Mouse (Mus musculus) frontal cortex, postnatal 14 days (tissue): Measurements from ENCODE around the gene Gipr.

Experiments used
- DNase-seq, 2 experiments: peaks; one replicate each; pipeline ENCODE4 v3.0.0; 2022; ENCODE audit warnings: low spot score in 2 of 2

The Gipr gene

GRCm38 (mm10) chr7:19165656-19166423 is at the start of gene Gipr:
Gene Gipr, minus strand, starts transcription at chr7:19166127.
- no peak for DNase-seq

- no peak for DNase-seq
Observed at GRCm38 (mm10) chr7:19214940-19215339, 49.0 kb upstream of the Gipr start.

DNA sequence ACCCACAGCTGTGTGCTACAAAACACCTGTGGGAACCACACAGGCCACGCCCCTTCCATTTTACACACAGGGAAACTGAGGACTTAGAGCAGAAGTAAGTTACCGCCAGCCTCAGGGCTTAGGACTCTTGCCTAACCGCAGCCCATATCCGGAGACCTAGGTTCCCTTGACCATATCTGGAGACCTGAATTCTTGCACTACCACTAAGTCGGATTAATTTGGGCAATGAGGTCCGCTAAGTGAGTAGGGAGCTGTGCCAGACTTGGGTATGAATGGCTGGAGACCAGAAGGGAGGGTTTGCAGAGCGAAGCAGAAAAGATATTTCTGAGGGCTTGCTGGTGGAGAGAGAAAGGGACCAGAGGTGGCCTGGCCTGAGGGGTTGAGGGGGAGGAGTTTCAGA is 48.4 kb upstream of the Gipr start:
- no peak for DNase-seq

GRCm38 (mm10) chr7:19213385-19213784 is 47.5 kb upstream of the Gipr start:
- no peak for DNase-seq

DNA sequence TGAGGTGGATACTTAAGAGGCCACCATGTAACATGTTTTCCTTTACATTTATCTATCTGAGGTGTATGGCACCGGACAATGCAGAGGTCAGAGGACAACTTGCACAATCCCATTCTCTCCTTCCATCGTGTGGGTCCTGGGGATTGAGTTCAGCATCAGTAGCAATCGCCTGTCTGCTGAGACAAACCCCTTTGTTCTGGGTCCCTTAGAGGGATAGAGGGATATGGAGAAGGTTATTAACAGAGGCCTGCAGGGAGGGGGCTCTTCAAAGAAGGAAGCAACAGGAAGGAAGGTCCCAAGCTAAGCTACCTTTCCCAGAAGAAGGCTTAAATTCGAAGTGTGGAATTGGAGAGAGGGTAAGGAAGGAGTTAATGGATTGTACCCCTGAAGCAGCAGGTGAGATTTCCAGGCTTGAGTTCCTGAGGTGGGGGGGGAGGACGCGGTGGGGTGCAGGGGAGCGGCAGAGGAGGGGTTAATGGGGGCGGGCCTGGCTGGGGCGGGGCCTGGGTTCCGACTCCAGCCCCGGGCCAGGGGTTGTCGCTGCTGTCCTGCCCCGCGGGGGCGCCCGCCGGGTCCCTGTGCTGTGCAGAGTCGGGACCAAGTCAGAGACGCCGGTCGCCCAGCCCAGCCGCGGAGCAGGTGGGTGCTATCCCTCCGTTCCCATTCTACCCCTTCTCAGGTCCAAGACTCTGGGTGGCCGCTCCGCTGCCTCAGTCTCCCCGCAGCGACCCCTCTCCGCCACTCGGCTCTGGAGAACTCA is 46.2 kb upstream of the Gipr start, which contains the start of gene Gpr4:
TSS of gene Gpr4 (plus strand) at position 543 of the 760 bp plus-strand sequence.
- DNase-seq = no peak

GRCm38 (mm10) chr7:19211041-19211675 is 45.2 kb upstream of the Gipr start:
- no peak for DNase-seq

GRCm38 (mm10) chr7:19210010-19210409 is 44.1 kb upstream of the Gipr start:
- no peak for DNase-seq

DNA sequence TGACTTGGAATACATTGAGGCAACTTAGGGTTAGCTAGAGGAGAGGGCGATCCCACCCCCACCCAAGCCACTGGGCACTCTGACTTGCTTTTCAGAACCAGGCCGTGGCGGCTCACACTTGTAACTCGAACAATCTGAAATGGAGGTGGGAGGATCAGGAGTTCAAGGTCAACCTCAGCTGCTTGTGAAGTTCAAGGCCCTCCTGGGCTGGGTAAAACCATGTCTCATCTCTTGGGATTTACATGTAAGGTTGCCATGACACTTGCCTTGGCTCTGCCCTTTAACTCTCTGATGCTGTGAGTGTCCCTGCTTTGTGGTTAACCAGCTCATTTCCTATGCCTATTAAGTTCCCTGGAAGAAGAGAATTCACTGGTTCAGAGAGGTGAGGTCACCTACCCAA is 43.6 kb upstream of the Gipr start:
- DNase-seq = no peak

DNA sequence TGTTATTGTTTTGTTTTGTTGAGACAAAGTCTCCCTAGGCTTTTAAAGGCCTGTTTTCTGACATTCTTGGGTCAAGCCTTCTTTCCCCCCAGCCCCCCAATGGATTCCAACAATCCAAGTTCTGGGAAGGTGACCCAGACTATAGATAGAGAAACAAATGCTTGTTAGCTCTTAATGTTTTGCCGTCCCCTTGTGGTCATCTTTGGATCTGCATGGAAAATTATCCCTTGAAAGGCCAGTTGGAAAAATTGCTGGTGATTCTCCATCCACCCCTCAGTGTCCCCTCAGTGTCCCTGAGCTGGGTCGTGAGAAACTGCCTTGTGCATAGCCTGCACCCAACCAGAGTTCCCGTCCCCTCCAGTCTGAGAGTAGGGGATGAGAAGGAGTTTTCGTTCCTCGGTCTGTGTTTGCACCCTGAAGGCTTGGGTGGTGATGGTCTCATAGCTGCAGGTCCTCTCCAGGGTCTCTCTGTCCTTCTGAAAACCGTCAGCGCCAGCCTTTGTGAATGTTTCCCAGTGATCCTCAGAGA is 43.1 kb upstream of the Gipr start:
- no peak for DNase-seq

DNA sequence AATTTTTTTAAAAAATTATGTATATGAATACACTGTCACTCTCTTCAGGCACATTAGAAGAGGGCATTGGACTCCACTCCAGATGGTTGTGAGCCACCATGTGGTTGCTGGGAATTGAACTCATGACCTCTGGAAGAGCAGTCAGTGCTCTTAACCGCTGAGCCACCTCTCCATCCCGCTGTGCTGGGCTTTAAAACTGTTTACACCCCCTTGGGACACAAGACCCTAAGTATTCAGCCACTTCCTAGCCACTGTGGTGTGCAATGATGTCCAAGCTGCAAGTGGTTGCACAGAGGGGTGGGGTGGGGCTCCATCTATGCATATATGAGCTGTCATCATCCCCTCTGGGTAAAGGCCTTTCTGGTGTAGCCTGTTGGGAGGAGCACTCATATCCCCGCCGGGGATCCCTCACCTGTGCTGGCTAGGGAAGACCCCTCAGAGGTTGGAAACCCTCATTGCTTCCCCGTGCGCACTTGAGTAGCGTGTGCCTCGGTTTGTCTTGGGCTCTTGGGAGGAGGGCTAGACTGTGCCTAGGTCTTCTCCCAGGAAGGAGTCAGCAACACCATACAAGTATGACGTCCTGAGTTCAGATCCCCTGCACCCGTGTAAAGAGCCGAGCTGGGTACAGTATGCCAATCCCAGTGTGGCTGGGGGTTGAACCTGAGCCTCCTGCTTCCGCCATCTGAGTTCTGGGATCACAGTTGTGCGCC is 42.4 kb upstream of the Gipr start:
- DNase-seq = no peak

GRCm38 (mm10) chr7:19202065-19202850 is 36.3 kb upstream of the Gipr start:
- no peak for DNase-seq

- DNase-seq = no peak
Observed at GRCm38 (mm10) chr7:19201660-19202059, 35.7 kb upstream of the Gipr start.

- DNase-seq = no peak
Observed at GRCm38 (mm10) chr7:19197985-19198384, 32.1 kb upstream of the Gipr start.

GRCm38 (mm10) chr7:19196676-19197075 is 30.7 kb upstream of the Gipr start:
- no peak for DNase-seq

GRCm38 (mm10) chr7:19194676-19195075 is 28.7 kb upstream of the Gipr start:
- no peak for DNase-seq

GRCm38 (mm10) chr7:19184758-19185157 is 18.8 kb upstream of the Gipr start:
- DNase-seq = no peak

GRCm38 (mm10) chr7:19184250-19184649 is 18.3 kb upstream of the Gipr start:
- DNase-seq = no peak

DNA sequence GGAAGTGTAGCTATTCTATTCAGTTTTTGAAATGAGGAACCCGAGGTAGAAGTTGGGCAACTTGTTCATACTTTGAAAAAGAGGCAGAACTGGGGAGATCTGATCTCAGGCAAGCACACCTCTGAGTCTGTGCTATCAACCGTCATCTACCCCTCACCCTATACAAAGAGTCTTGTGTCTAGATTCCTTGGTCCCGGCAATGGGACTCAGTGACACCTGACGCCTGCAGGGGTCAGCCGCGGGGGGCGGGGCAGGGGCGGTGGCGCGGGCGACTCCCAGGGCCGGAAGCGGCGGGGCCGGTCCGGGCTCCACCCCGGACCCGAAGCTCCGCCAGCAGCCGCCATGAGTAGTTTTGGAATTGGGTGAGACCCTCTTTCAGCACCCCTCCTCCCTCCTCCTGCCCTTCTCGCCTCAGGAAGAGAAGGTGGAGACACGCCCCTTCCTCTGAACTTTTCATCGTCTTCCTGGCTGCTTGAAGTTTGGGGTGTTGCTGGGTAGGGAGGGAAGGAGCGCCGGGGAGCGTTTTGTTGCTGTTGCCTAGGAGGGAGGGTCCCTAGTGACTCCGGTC is 15.0 kb upstream of the Gipr start:
- DNase-seq = no peak

GRCm38 (mm10) chr7:19179936-19180335 is 14.0 kb upstream of the Gipr start:
- DNase-seq = no peak

DNA sequence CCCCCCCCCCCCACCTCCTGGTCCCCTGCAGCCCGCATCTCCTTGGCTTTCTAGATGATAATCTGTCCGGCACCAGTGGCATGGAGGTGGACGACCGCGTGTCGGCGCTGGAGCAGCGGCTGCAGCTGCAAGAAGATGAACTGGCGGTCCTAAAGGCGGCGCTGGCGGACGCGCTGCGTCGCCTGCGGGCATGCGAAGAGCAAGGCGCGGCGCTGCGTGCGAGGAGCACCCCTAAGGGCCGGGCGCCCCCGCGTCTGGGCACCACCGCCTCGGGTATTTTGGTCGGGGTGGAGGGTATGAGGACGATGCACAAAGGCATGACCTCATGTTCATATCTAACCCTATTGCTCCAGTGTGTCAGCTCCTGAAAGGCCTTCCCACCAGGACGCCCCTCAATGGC is 13.2 kb upstream of the Gipr start:
- peak in 1 of 2 experiments; percentile 54 for DNase-seq
